Comparison of ENCODE assay signal across 16 mouse cellular contexts in genomic region chr7:121002407-121002928, GRCm38 (mm10). TPM values are rescaled to one million over a fixed set of nuclear protein-coding genes. Genes with fewer than 3 reads are reported as not detected.
"Had no signal": no experiment of that assay in that cellular context is flagged by ENCODE, and none has a peak within 500 bp of the region (broad histone marks: within the 10 kb centered on the region; RNA-seq: fewer than 3 reads in every experiment).

No protein-coding gene starts in this region.

- H3K4me1 ChIP-seq: limb, embryonic 12.5 days; liver, embryonic 15.5 days; midbrain, embryonic 13.5 days; neural tube, embryonic 15.5 days had no signal

- H3K36me3 ChIP-seq: limb, embryonic 12.5 days; liver, embryonic 15.5 days; midbrain, embryonic 13.5 days; neural tube, embryonic 15.5 days had no signal

- H3K9ac ChIP-seq: limb, embryonic 12.5 days; liver, embryonic 15.5 days; midbrain, embryonic 13.5 days; neural tube, embryonic 15.5 days had no signal

- H3K4me2 ChIP-seq: limb, embryonic 12.5 days; liver, embryonic 15.5 days; midbrain, embryonic 13.5 days; neural tube, embryonic 15.5 days had no signal

- DNase-seq: kidney, postnatal 10 days; kidney, postnatal 4 days; liver; lung, adult 2 months; lung, postnatal 36 days; spleen, adult 18-20 months; thymus, postnatal 36 days had no signal

- H3K4me3 ChIP-seq: layer of hippocampus, adult 2 months; limb, embryonic 12.5 days; liver, embryonic 15.5 days; midbrain, embryonic 13.5 days; myocyte; neural tube, embryonic 15.5 days had no signal

- H3K9me3 ChIP-seq: limb, embryonic 12.5 days; liver, embryonic 15.5 days; midbrain, embryonic 13.5 days; neural tube, embryonic 15.5 days had no signal

- H3K27me3 ChIP-seq: limb, embryonic 12.5 days; liver, embryonic 15.5 days; midbrain, embryonic 13.5 days; neural tube, embryonic 15.5 days had no signal

- ATAC-seq: lung, postnatal 0 days; midbrain, embryonic 13.5 days had no signal

- H3K27ac ChIP-seq: layer of hippocampus, adult 2 months; limb, embryonic 12.5 days; liver, embryonic 15.5 days; midbrain, embryonic 13.5 days; neural tube, embryonic 15.5 days had no signal

RNA-seq across cellular contexts. Expression of gene Mfsd13b, which starts 20.2 kb away (rescaled TPM):
- polyA plus RNA-seq: midbrain, embryonic 13.5 days; neural tube, embryonic 11.5 days; stomach, embryonic 14.5 days had no signal
